Mouse (Mus musculus): ENCODE results near the gene Sycp3. TPM values are rescaled to one million over a fixed set of nuclear protein-coding genes. Genes with fewer than 3 reads are reported as not detected.
A peak's percentile ranks its signal among the peaks of the same experiment; 100 is the strongest.

Gene Sycp3
- polyA plus RNA-seq (2015; fragmentation: Nextera tagmentation; extraction: Ambion mirVana), result not detected in 2 replicates

- ATAC-seq (ENCODE audit: insufficient read depth, low FRiP score), result peak; percentile 29; the same call in 1 of the 2 replicates
- 80% methylated on average over 33 of the region's 33 CpGs for WGBS
Measured at GRCm38 (mm10) chr10:88459502-88459992, at the start of gene Sycp3. TSS of gene Sycp3 (plus strand) at chr10:88459569.

GRCm38 (mm10) chr10:88409751-88410150, 49.6 kb upstream of the Sycp3 start:
- Histone ChIP-seq H3K4me2 (ENCODE audit: low read depth, low read length) (no peak overlapping the region), H3K4me3 (replicated peaks; ENCODE audit: low read length) (no peak overlapping the region), H3K27ac (ENCODE audit: low read length) (no peak overlapping the region), H3K9me3 (replicated peaks; ENCODE audit: control insufficient read depth, low read length) (no peaks in the 10 kb centered on the region), H3K9ac (ENCODE audit: low read length) (no peak overlapping the region), H3K4me1 (ENCODE audit: control insufficient read depth, insufficient read depth, low read length) (no peaks in the 10 kb centered on the region), H3K27me3 (ENCODE audit: control insufficient read depth, insufficient read depth, low read length) (no peaks in the 10 kb centered on the region), H3K36me3 (ENCODE audit: control insufficient read depth, insufficient read depth, low read length) (no peaks in the 10 kb centered on the region)
- 59% methylated on average over 2 of the region's 2 CpGs for WGBS
- ATAC-seq (ENCODE audit: insufficient read depth, low FRiP score), result no peak

More at GRCm38 (mm10) chr10:88459502-88459992, at the start of gene Sycp3:
- H3K27me3 ChIP-seq (ENCODE audit: control insufficient read depth, insufficient read depth, low read length), result no peaks in the 10 kb centered on the region
- H3K9me3 ChIP-seq (replicated peaks; ENCODE audit: control insufficient read depth, low read length), result no peaks in the 10 kb centered on the region
- no peak within 1 kb of the TSS for H3K4me3 ChIP-seq (replicated peaks; ENCODE audit: low read length)
- no peak within 1 kb of the TSS for H3K9ac ChIP-seq (ENCODE audit: low read length)
- H3K36me3 ChIP-seq (ENCODE audit: control insufficient read depth, insufficient read depth, low read length), result no peaks in the 10 kb centered on the region
- no peaks in the 10 kb centered on the region for H3K4me1 ChIP-seq (ENCODE audit: control insufficient read depth, insufficient read depth, low read length)
- H3K27ac ChIP-seq (ENCODE audit: low read length), result no peak within 1 kb of the TSS
- no peak within 1 kb of the TSS for H3K4me2 ChIP-seq (ENCODE audit: low read depth, low read length)

GRCm38 (mm10) chr10:88412290-88412995, 46.9 kb upstream of the Sycp3 start:
- no peak overlapping the region for H3K27ac ChIP-seq (ENCODE audit: low read length)

GRCm38 (mm10) chr10:88417686-88418085, 41.7 kb upstream of the Sycp3 start:
- Histone ChIP-seq H3K4me3 (replicated peaks; ENCODE audit: low read length) (no peak overlapping the region), H3K27ac (ENCODE audit: low read length) (no peak overlapping the region), H3K27me3 (ENCODE audit: control insufficient read depth, insufficient read depth, low read length) (no peaks in the 10 kb centered on the region), H3K36me3 (ENCODE audit: control insufficient read depth, insufficient read depth, low read length) (no peaks in the 10 kb centered on the region), H3K9me3 (replicated peaks; ENCODE audit: control insufficient read depth, low read length) (no peaks in the 10 kb centered on the region), H3K4me1 (ENCODE audit: control insufficient read depth, insufficient read depth, low read length) (no peaks in the 10 kb centered on the region), H3K4me2 (ENCODE audit: low read depth, low read length) (no peak overlapping the region), H3K9ac (ENCODE audit: low read length) (no peak overlapping the region)
- no peak for ATAC-seq (ENCODE audit: insufficient read depth, low FRiP score)
- 88% methylated on average over 5 of the region's 5 CpGs for WGBS

More at GRCm38 (mm10) chr10:88412290-88412995, 46.9 kb upstream of the Sycp3 start:
- no peaks in the 10 kb centered on the region for H3K9me3 ChIP-seq (replicated peaks; ENCODE audit: control insufficient read depth, low read length)
- H3K4me1 ChIP-seq (ENCODE audit: control insufficient read depth, insufficient read depth, low read length), result no peaks in the 10 kb centered on the region
- H3K4me2 ChIP-seq (ENCODE audit: low read depth, low read length), result no peak overlapping the region
- ATAC-seq (ENCODE audit: insufficient read depth, low FRiP score), result no peak; the same call in 1 of the 2 replicates
- 70% methylated on average over 17 of the region's 17 CpGs for WGBS
- H3K36me3 ChIP-seq (ENCODE audit: control insufficient read depth, insufficient read depth, low read length), result no peaks in the 10 kb centered on the region
- H3K27me3 ChIP-seq (ENCODE audit: control insufficient read depth, insufficient read depth, low read length), result no peaks in the 10 kb centered on the region
- no peak overlapping the region for H3K4me3 ChIP-seq (replicated peaks; ENCODE audit: low read length)
- H3K9ac ChIP-seq (ENCODE audit: low read length), result no peak overlapping the region

GRCm38 (mm10) chr10:88420141-88420541, 39.2 kb upstream of the Sycp3 start:
- Histone ChIP-seq H3K27me3 (ENCODE audit: control insufficient read depth, insufficient read depth, low read length) (no peaks in the 10 kb centered on the region), H3K4me1 (ENCODE audit: control insufficient read depth, insufficient read depth, low read length) (no peaks in the 10 kb centered on the region), H3K9me3 (replicated peaks; ENCODE audit: control insufficient read depth, low read length) (no peaks in the 10 kb centered on the region), H3K36me3 (ENCODE audit: control insufficient read depth, insufficient read depth, low read length) (no peaks in the 10 kb centered on the region), H3K27ac (ENCODE audit: low read length) (no peak overlapping the region), H3K4me2 (ENCODE audit: low read depth, low read length) (no peak overlapping the region), H3K9ac (ENCODE audit: low read length) (no peak overlapping the region), H3K4me3 (replicated peaks; ENCODE audit: low read length) (no peak overlapping the region)
- no peak for ATAC-seq (ENCODE audit: insufficient read depth, low FRiP score)
- 67% methylated on average over 11 of the region's 11 CpGs for WGBS

GRCm38 (mm10) chr10:88420655-88421435, 38.5 kb upstream of the Sycp3 start:
- H3K4me3 ChIP-seq (replicated peaks; ENCODE audit: low read length), result no peak overlapping the region
- H3K9me3 ChIP-seq (replicated peaks; ENCODE audit: control insufficient read depth, low read length), result no peaks in the 10 kb centered on the region
- 89% methylated on average over 19 of the region's 19 CpGs for WGBS
- no peak overlapping the region for H3K4me2 ChIP-seq (ENCODE audit: low read depth, low read length)
- H3K27ac ChIP-seq (ENCODE audit: low read length), result no peak overlapping the region
- H3K27me3 ChIP-seq (ENCODE audit: control insufficient read depth, insufficient read depth, low read length), result no peaks in the 10 kb centered on the region
- no peaks in the 10 kb centered on the region for H3K36me3 ChIP-seq (ENCODE audit: control insufficient read depth, insufficient read depth, low read length)
- no peak for ATAC-seq (ENCODE audit: insufficient read depth, low FRiP score)
- H3K4me1 ChIP-seq (ENCODE audit: control insufficient read depth, insufficient read depth, low read length), result no peaks in the 10 kb centered on the region
- H3K9ac ChIP-seq (ENCODE audit: low read length), result no peak overlapping the region

GRCm38 (mm10) chr10:88426158-88426816, 33.1 kb upstream of the Sycp3 start:
- Histone ChIP-seq H3K4me2 (ENCODE audit: low read depth, low read length) (no peak overlapping the region), H3K27ac (ENCODE audit: low read length) (no peak overlapping the region), H3K36me3 (ENCODE audit: control insufficient read depth, insufficient read depth, low read length) (peaks cover 5% of the 10 kb centered on the region; the same call in 1 of the 2 replicates), H3K9ac (ENCODE audit: low read length) (no peak overlapping the region), H3K27me3 (ENCODE audit: control insufficient read depth, insufficient read depth, low read length) (no peaks in the 10 kb centered on the region), H3K4me3 (replicated peaks; ENCODE audit: low read length) (no peak overlapping the region), H3K4me1 (ENCODE audit: control insufficient read depth, insufficient read depth, low read length) (no peaks in the 10 kb centered on the region), H3K9me3 (replicated peaks; ENCODE audit: control insufficient read depth, low read length) (no peaks in the 10 kb centered on the region)
- WGBS, result 90% methylated on average over 2 of the region's 2 CpGs
- ATAC-seq (ENCODE audit: insufficient read depth, low FRiP score), result peak; percentile 29; the same call in 1 of the 2 replicates

GRCm38 (mm10) chr10:88426896-88427295, 32.5 kb upstream of the Sycp3 start:
- Histone ChIP-seq H3K9ac (ENCODE audit: low read length) (no peak overlapping the region), H3K9me3 (replicated peaks; ENCODE audit: control insufficient read depth, low read length) (no peaks in the 10 kb centered on the region), H3K36me3 (ENCODE audit: control insufficient read depth, insufficient read depth, low read length) (peaks cover 5% of the 10 kb centered on the region; the same call in 1 of the 2 replicates), H3K4me1 (ENCODE audit: control insufficient read depth, insufficient read depth, low read length) (no peaks in the 10 kb centered on the region), H3K27ac (ENCODE audit: low read length) (no peak overlapping the region), H3K4me2 (ENCODE audit: low read depth, low read length) (no peak overlapping the region), H3K27me3 (ENCODE audit: control insufficient read depth, insufficient read depth, low read length) (no peaks in the 10 kb centered on the region), H3K4me3 (replicated peaks; ENCODE audit: low read length) (no peak overlapping the region)
- 64% methylated on average over 5 of the region's 5 CpGs for WGBS
- ATAC-seq (ENCODE audit: insufficient read depth, low FRiP score), result no peak
